24 mouse cellular contexts compared by ENCODE assay signal in genomic region chr11:75343096-75343495, GRCm38 (mm10). TPM values are rescaled to one million over a fixed set of nuclear protein-coding genes. Genes with fewer than 3 reads are reported as not detected.
A peak's percentile ranks its signal among the peaks of the same experiment; 100 is the strongest.
DNase-seq lines count a peak whose midpoint lies in the region; ATAC-seq and TF ChIP-seq lines count a peak whose summit lies in the region.
"Had no signal": no experiment of that assay in that cellular context is flagged by ENCODE, and none has a peak within 500 bp of the region (broad histone marks: within the 10 kb centered on the region; RNA-seq: fewer than 3 reads in every experiment).

No protein-coding gene starts in this region.

- DNase-seq in heart, embryonic 10.5 days (ENCODE audit: low spot score) = peak; percentile 56
- DNase-seq in heart, postnatal 10 days = no peak
- no peak for DNase-seq in lung, embryonic 14.5 days
- no peak for DNase-seq in lung, adult 2 months
- DNase-seq in lung, postnatal 10 days = no peak
- no peak for DNase-seq in stomach, postnatal 0 days (ENCODE audit: low spot score)
- DNase-seq: adrenal gland, adult 2 months; adrenal gland, postnatal 10 days; adrenal gland, postnatal 25 days; cerebellum, adult 11 months; cerebellum, adult 18-20 months; cerebellum, adult 8-10 months; cerebellum, adult 9-11 months; cerebellum, postnatal 14 days; cerebellum, postnatal 36 days; embryo, embryonic 11 days had no signal

- H3K4me2 ChIP-seq in lung, embryonic 14.5 days = peak overlapping the region; percentile 30
- H3K4me2 ChIP-seq in lung, embryonic 16.5 days (ENCODE audit: low read depth, low read length) = no peak overlapping the region
- no peak overlapping the region for H3K4me2 ChIP-seq in stomach, embryonic 14.5 days (replicated peaks; ENCODE audit: low read depth, low read length)
- no peak overlapping the region for H3K4me2 ChIP-seq in stomach, postnatal 0 days (replicated peaks; ENCODE audit: low read depth)
- H3K4me2 ChIP-seq: embryonic facial prominence, embryonic 13.5 days; embryonic facial prominence, embryonic 15.5 days; forebrain, embryonic 12.5 days had no signal

- TF ChIP-seq POLR2A in lung, adult 2 months (IDR thresholded peaks at IDR 0.05; ENCODE audit: borderline replicate concordance, extremely low read depth, low read depth, low read length) = no peak

- TF ChIP-seq CTCF in lung, embryonic 14.5 days (IDR thresholded peaks at IDR 0.05; ENCODE audit: low read depth) = no peak
- TF ChIP-seq CTCF in lung, adult 2 months (IDR thresholded peaks at IDR 0.05; ENCODE audit: insufficient read depth, low read length) = no peak
- no peak for TF ChIP-seq CTCF in stomach, postnatal 0 days (IDR thresholded peaks at IDR 0.05; ENCODE audit: low read depth)

- intact Hi-C loops in heart, postnatal 10 days (cut with DNase I) = no loop called here

- peaks cover 14% of the 10 kb centered on the region for H3K4me1 ChIP-seq in heart, embryonic 10.5 days
- peaks cover 15% of the 10 kb centered on the region for H3K4me1 ChIP-seq in lung, embryonic 14.5 days (ENCODE audit: insufficient read depth)
- peaks cover 5% of the 10 kb centered on the region; the same call in 1 of the 2 replicates for H3K4me1 ChIP-seq in lung, adult 2 months (ENCODE audit: control insufficient read depth, insufficient read depth, low read length)
- peaks cover 22% of the 10 kb centered on the region for H3K4me1 ChIP-seq in lung, embryonic 16.5 days (replicated peaks; ENCODE audit: control insufficient read depth, insufficient read depth, low read length)
- peaks cover 15% of the 10 kb centered on the region; the same call in 1 of the 2 replicates for H3K4me1 ChIP-seq in stomach, embryonic 14.5 days (ENCODE audit: control insufficient read depth, insufficient read depth, low read length)
- H3K4me1 ChIP-seq in stomach, postnatal 0 days (replicated peaks; ENCODE audit: control insufficient read depth, insufficient read depth) = no peaks in the 10 kb centered on the region

- H3K27me3 ChIP-seq in heart, embryonic 10.5 days (ENCODE audit: insufficient read depth, poor library complexity, severe bottlenecking) = no peaks in the 10 kb centered on the region
- H3K27me3 ChIP-seq in lung, embryonic 14.5 days (ENCODE audit: insufficient read depth, low read length) = no peaks in the 10 kb centered on the region
- no peaks in the 10 kb centered on the region for H3K27me3 ChIP-seq in lung, embryonic 16.5 days (ENCODE audit: control insufficient read depth, insufficient read depth, low read depth, low read length)
- no peaks in the 10 kb centered on the region for H3K27me3 ChIP-seq in stomach, embryonic 14.5 days (ENCODE audit: control insufficient read depth, insufficient read depth, low read length)
- no peaks in the 10 kb centered on the region for H3K27me3 ChIP-seq in stomach, postnatal 0 days (ENCODE audit: control insufficient read depth, insufficient read depth, low read length)
- H3K27me3 ChIP-seq: embryonic facial prominence, embryonic 13.5 days; embryonic facial prominence, embryonic 15.5 days; forebrain, embryonic 12.5 days had no signal

- TF ChIP-seq EP300 in stomach, postnatal 0 days (optimal IDR thresholded peaks at IDR 0.05) = no peak

- peaks cover 41% of the 10 kb centered on the region for H3K36me3 ChIP-seq in heart, embryonic 10.5 days
- peaks cover 38% of the 10 kb centered on the region for H3K36me3 ChIP-seq in lung, embryonic 14.5 days (ENCODE audit: insufficient read depth)
- peaks cover 21% of the 10 kb centered on the region for H3K36me3 ChIP-seq in lung, embryonic 16.5 days (ENCODE audit: control insufficient read depth, insufficient read depth, low read length)
- H3K36me3 ChIP-seq in stomach, embryonic 14.5 days (ENCODE audit: control insufficient read depth, insufficient read depth, low read length) = peaks cover 19% of the 10 kb centered on the region; the same call in 1 of the 2 replicates
- peaks cover 4% of the 10 kb centered on the region; the same call in 1 of the 2 replicates for H3K36me3 ChIP-seq in stomach, postnatal 0 days (ENCODE audit: control insufficient read depth, insufficient read depth, low read length)

- H3K9ac ChIP-seq in lung, embryonic 14.5 days = no peak overlapping the region
- H3K9ac ChIP-seq in lung, embryonic 16.5 days (ENCODE audit: low read length) = no peak overlapping the region
- H3K9ac ChIP-seq in stomach, embryonic 14.5 days (replicated peaks; ENCODE audit: low read depth, low read length) = no peak overlapping the region
- no peak overlapping the region for H3K9ac ChIP-seq in stomach, postnatal 0 days (ENCODE audit: low read length)
- H3K9ac ChIP-seq: embryonic facial prominence, embryonic 13.5 days; embryonic facial prominence, embryonic 15.5 days; forebrain, embryonic 12.5 days had no signal

- H3K27ac ChIP-seq in heart, embryonic 10.5 days = no peak overlapping the region
- H3K27ac ChIP-seq in lung, embryonic 14.5 days (ENCODE audit: low read depth) = peak overlapping the region; percentile 63; the same call in 1 of the 2 replicates
- H3K27ac ChIP-seq in lung, embryonic 16.5 days (ENCODE audit: low read length) = peak overlapping the region; percentile 79
- peak overlapping the region; percentile 39; the same call in 1 of the 2 replicates for H3K27ac ChIP-seq in stomach, embryonic 14.5 days (ENCODE audit: low read length)
- no peak overlapping the region for H3K27ac ChIP-seq in stomach, postnatal 0 days (replicated peaks)
- H3K27ac ChIP-seq: embryonic facial prominence, embryonic 13.5 days; embryonic facial prominence, embryonic 15.5 days; forebrain, embryonic 10.5 days; forebrain, embryonic 12.5 days had no signal

- no peaks in the 10 kb centered on the region for H3K9me3 ChIP-seq in heart, embryonic 10.5 days
- H3K9me3 ChIP-seq in lung, embryonic 14.5 days (ENCODE audit: low read depth, low read length) = no peaks in the 10 kb centered on the region
- H3K9me3 ChIP-seq in lung, embryonic 16.5 days (ENCODE audit: control insufficient read depth, low read length) = no peaks in the 10 kb centered on the region
- no peaks in the 10 kb centered on the region for H3K9me3 ChIP-seq in stomach, embryonic 14.5 days (ENCODE audit: control insufficient read depth, low read depth, low read length)
- H3K9me3 ChIP-seq in stomach, postnatal 0 days (ENCODE audit: control insufficient read depth, low read length) = no peaks in the 10 kb centered on the region
- H3K9me3 ChIP-seq: embryonic facial prominence, embryonic 13.5 days; embryonic facial prominence, embryonic 15.5 days; forebrain, embryonic 10.5 days; forebrain, embryonic 12.5 days had no signal

- no peak for ATAC-seq in lung, embryonic 14.5 days (ENCODE audit: insufficient read depth)
- no peak for ATAC-seq in lung, embryonic 16.5 days (ENCODE audit: low read depth)
- ATAC-seq in stomach, embryonic 14.5 days (ENCODE audit: insufficient number of reproducible peaks, insufficient read depth, low FRiP score, low read depth) = no peak
- no peak for ATAC-seq in stomach, postnatal 0 days (ENCODE audit: low FRiP score, low TSS enrichment)
- ATAC-seq: forebrain, embryonic 14.5 days had no signal

- no peak overlapping the region for H3K4me3 ChIP-seq in heart, embryonic 10.5 days
- H3K4me3 ChIP-seq in lung, embryonic 14.5 days (ENCODE audit: low read depth, low read length) = no peak overlapping the region
- no peak overlapping the region for H3K4me3 ChIP-seq in lung, adult 2 months (replicated peaks; ENCODE audit: extremely low read depth, low read depth, low read length)
- H3K4me3 ChIP-seq in lung, embryonic 16.5 days (ENCODE audit: low read length) = no peak overlapping the region
- H3K4me3 ChIP-seq in stomach, embryonic 14.5 days (ENCODE audit: low read depth, low read length) = no peak overlapping the region
- no peak overlapping the region for H3K4me3 ChIP-seq in stomach, postnatal 0 days (ENCODE audit: low read depth, low read length)
- H3K4me3 ChIP-seq: embryonic facial prominence, embryonic 13.5 days; embryonic facial prominence, embryonic 15.5 days; erythroblast, embryonic 14.5 days; forebrain, embryonic 10.5 days; forebrain, embryonic 12.5 days had no signal

- WGBS in heart, embryonic 10.5 days = 88% methylated on average over 2 of the region's 2 CpGs
- WGBS in lung, embryonic 14.5 days = 80% methylated on average over 2 of the region's 2 CpGs
- 93% methylated on average over 2 of the region's 2 CpGs for WGBS in lung, adult 2 months
- WGBS in lung, embryonic 16.5 days = 91% methylated on average over 2 of the region's 2 CpGs
- 95% methylated on average over 2 of the region's 2 CpGs for WGBS in stomach, embryonic 14.5 days
- 79% methylated on average over 2 of the region's 2 CpGs for WGBS in stomach, postnatal 0 days

RNA-seq across cellular contexts. Expression of gene Rpa1, which starts 5.0 kb away (rescaled TPM):
- polyA plus RNA-seq in heart, embryonic 10.5 days (2016; fragmentation: Nextera tagmentation; extraction: Ambion mirVana) = 127 and 143 TPM in 2 replicates
- 10 to 100 TPM; 82.4 to 90.0 TPM for total RNA-seq in heart, postnatal 10 days (2021)
- 185 and 186 TPM in 2 replicates for polyA plus RNA-seq in lung, embryonic 14.5 days (2014; fragmentation: Nextera tagmentation; extraction: Ambion mirVana)
- polyA plus RNA-seq in lung, adult 2 months (2012; rRNA removed) = 15.9 and 17.1 TPM in 2 replicates
- 172 and 191 TPM in 2 replicates for polyA plus RNA-seq in lung, embryonic 16.5 days (2015; fragmentation: Nextera tagmentation; extraction: Ambion mirVana)
- polyA plus RNA-seq in stomach, embryonic 14.5 days (2014; fragmentation: Nextera tagmentation; extraction: Ambion mirVana) = 111 and 121 TPM in 2 replicates
- polyA plus RNA-seq in stomach, postnatal 0 days (2015; fragmentation: Nextera tagmentation; extraction: Ambion mirVana) = 46.0 and 48.0 TPM in 2 replicates

RNA-seq across cellular contexts. Expression of gene Smyd4, which starts 5.1 kb away (rescaled TPM):
- polyA plus RNA-seq in heart, embryonic 10.5 days (2016; fragmentation: Nextera tagmentation; extraction: Ambion mirVana) = 13.6 and 15.3 TPM in 2 replicates
- 1 to 10 TPM; 4.9 to 7.4 TPM for total RNA-seq in heart, postnatal 10 days (2021)
- 14.2 and 17.3 TPM in 2 replicates for polyA plus RNA-seq in lung, embryonic 14.5 days (2014; fragmentation: Nextera tagmentation; extraction: Ambion mirVana)
- 3.6 and 5.2 TPM in 2 replicates for polyA plus RNA-seq in lung, adult 2 months (2012; rRNA removed)
- polyA plus RNA-seq in lung, embryonic 16.5 days (2015; fragmentation: Nextera tagmentation; extraction: Ambion mirVana) = 14.1 and 16.9 TPM in 2 replicates
- 12.6 and 14.2 TPM in 2 replicates for polyA plus RNA-seq in stomach, embryonic 14.5 days (2014; fragmentation: Nextera tagmentation; extraction: Ambion mirVana)
- polyA plus RNA-seq in stomach, postnatal 0 days (2015; fragmentation: Nextera tagmentation; extraction: Ambion mirVana) = 5.0 and 6.3 TPM in 2 replicates

Comparison
In these comparisons a context has a peak if more than half of its experiments do, and no peak if none do; other contexts are left out.
1. H3K27ac ChIP-seq: peak in lung, embryonic 14.5 days (single experiment), lung, embryonic 16.5 days (single experiment) and stomach, embryonic 14.5 days (single experiment); none in heart, embryonic 10.5 days (single experiment) and stomach, postnatal 0 days (single experiment).